Mouse (Mus musculus) liver, postnatal 0 days (tissue): ENCODE data around the gene Aldh3a2. TPM values are rescaled to one million over a fixed set of nuclear protein-coding genes. Genes with fewer than 3 reads are reported as not detected.

Experiments
- ATAC-seq: fragments of 200-750 bp; cut with Nextera tagmentation; 2 replicates; pipeline ENCODE4 v1.8.0; 2017; ENCODE audit warnings: mild to moderate bottlenecking, moderate library complexity
- DNase-seq: peaks from one replicate; pipeline ENCODE4 v3.0.0-alpha.2; 2016
- H3K27ac ChIP-seq: fragments of 300-500 bp; sonication (generic); 2 replicates; pipeline ENCODE4 v1.5.1; 2014; ENCODE audit warnings: antibody characterized with exemption, moderate library complexity, mild to moderate bottlenecking, low read depth
- H3K27me3 ChIP-seq: fragments of 300-500 bp; sonication (generic); 2 replicates; pipeline ENCODE4 v1.6.1; 2014; ENCODE audit warnings: low read length, control low read depth, mixed read lengths; ENCODE audit not compliant: insufficient read depth
- H3K36me3 ChIP-seq: fragments of 300-500 bp; sonication (generic); replicated peaks from 2 replicates; pipeline ENCODE4 v1.6.1; 2014; ENCODE audit warnings: mild to moderate bottlenecking, control low read depth, low read length, moderate library complexity, mixed read lengths; ENCODE audit not compliant: insufficient read depth
- H3K4me1 ChIP-seq: fragments of 300-500 bp; sonication (generic); 2 replicates; pipeline ENCODE4 v1.6.1; 2014; ENCODE audit warnings: antibody characterized with exemption, mild to moderate bottlenecking, control low read depth; ENCODE audit not compliant: insufficient read depth
- H3K4me2 ChIP-seq: fragments of 300-500 bp; sonication (generic); 2 replicates; pipeline ENCODE4 v1.6.1; 2014; ENCODE audit warnings: low read depth, mild to moderate bottlenecking, low read length, moderate library complexity, mixed read lengths
- H3K4me3 ChIP-seq: fragments of 300-500 bp; sonication (generic); 2 replicates; pipeline ENCODE4 v1.5.1; 2014; ENCODE audit warnings: low read depth, low read length
- H3K9ac ChIP-seq: fragments of 300-500 bp; sonication (generic); replicated peaks from 2 replicates; pipeline ENCODE4 v1.6.1; 2014; ENCODE audit warnings: mild to moderate bottlenecking, moderate library complexity
- H3K9me3 ChIP-seq: fragments of 300-500 bp; sonication (generic); 2 replicates; pipeline ENCODE4 v1.6.1; 2016; ENCODE audit warnings: mild to moderate bottlenecking, control low read depth, low read length, mixed read lengths
- CTCF ChIP-seq: sonication (generic); IDR thresholded peaks from 2 replicates; pipeline ENCODE4 v1.5.1; 2016; ENCODE audit warnings: antibody characterized with exemption, low read depth
- EP300 ChIP-seq: IDR thresholded peaks from 2 replicates; pipeline ENCODE4 v1.6.1; 2016; ENCODE audit warnings: antibody characterized with exemption, low read depth, mild to moderate bottlenecking
- WGBS: fragments of 180-500 bp; shearing (Covaris S2); extraction: QIAGEN DNeasy Blood & Tissue Kit; methylation state at CpG from one replicate; pipeline ENCODE4 v1.1.7; 2014; ENCODE audit not compliant: insufficient replicate concordance; 5-methylcytosine and 5-hydroxymethylcytosine counted together
- polyA plus RNA-seq: library from polyadenylated mRNA; unstranded; fragments of >200 nt; fragmentation: Nextera tagmentation; extraction: Ambion mirVana; gene quantifications from 2 replicates; pipeline ENCODE4 v1.2.1, GENCODE M21; 2015

Gene Aldh3a2
- polyA plus RNA-seq, 1 experiment from 2014 or later = 89.8 TPM

DNA sequence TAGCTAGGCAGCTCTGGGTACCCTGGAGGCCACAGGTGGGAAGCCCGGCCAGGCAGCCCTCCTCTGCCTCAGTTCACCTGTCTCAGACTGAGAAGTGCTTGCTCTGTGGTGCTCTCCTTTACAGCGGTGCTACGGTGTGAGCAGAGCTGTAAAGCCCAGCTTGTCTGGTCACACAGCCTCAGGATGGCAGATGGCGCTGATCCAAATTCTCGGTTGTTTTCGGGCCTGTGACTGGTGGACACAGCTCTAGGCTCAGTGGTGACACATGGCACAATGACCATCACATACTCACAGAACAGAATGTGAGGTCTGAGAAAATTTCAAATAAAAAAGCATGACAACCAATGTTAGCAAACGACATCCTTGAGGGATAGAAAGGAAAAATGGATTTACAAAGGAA lies 22.9 kb downstream of the Aldh3a2 start:
- Histone ChIP-seq H3K27ac (no peak overlapping the region), H3K9me3 (no peaks in the 10 kb centered on the region), H3K4me2 (no peak overlapping the region), H3K4me3 (no peak overlapping the region), H3K27me3 (no peaks in the 10 kb centered on the region), H3K9ac (no peak overlapping the region), H3K4me1 (no peaks in the 10 kb centered on the region), H3K36me3 (peaks cover 44% of the 10 kb centered on the region)
- no peak for DNase-seq
- TF ChIP-seq CTCF = no peak
- TF ChIP-seq EP300 = no peak
- no peak for ATAC-seq
- WGBS = 80% methylated on average over 7 of the region's 7 CpGs

GRCm38 (mm10) chr11:61236015-61236414 lies 31.2 kb downstream of the Aldh3a2 start:
- Histone ChIP-seq H3K27me3 (no peaks in the 10 kb centered on the region), H3K9me3 (no peaks in the 10 kb centered on the region), H3K4me2 (peak overlapping the region; percentile 59), H3K4me3 (peak overlapping the region; percentile 27), H3K4me1 (peaks cover 13% of the 10 kb centered on the region), H3K36me3 (no peaks in the 10 kb centered on the region), H3K27ac (peak overlapping the region; percentile 89), H3K9ac (peak overlapping the region; percentile 46)
- peak; percentile 88 for ATAC-seq
- 46% methylated on average over 3 of the region's 3 CpGs for WGBS
- DNase-seq = no peak
- no peak for TF ChIP-seq EP300
- no peak for TF ChIP-seq CTCF

DNA sequence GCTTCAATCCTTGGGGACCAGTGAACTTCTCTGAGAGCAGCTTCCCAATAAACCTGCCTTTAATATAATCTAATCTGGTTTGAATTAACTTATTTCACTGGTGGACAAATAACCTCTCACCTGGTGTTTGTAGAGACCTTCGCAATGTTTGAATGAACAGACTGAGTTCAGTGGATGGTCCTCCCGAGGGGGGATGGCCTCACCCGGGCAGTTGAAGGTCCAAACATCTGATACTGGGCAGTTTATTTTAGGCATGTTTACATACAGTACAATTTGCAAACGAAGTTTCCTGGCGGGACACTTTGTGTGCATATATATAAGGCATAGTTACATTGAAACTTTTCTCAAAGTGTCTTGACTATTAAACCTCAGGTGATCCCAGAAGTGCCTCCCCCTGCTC lies 33.1 kb downstream of the Aldh3a2 start:
- 42% methylated on average over 5 of the region's 5 CpGs for WGBS
- H3K27ac ChIP-seq = peak overlapping the region; percentile 89
- no peak overlapping the region; the same call in 1 of the 2 replicates for H3K4me3 ChIP-seq
- TF ChIP-seq CTCF (no peak), EP300 (no peak)
- ATAC-seq = peak; percentile 55
- H3K36me3 ChIP-seq = no peaks in the 10 kb centered on the region
- H3K9ac ChIP-seq = no peak overlapping the region
- peaks cover 13% of the 10 kb centered on the region for H3K4me1 ChIP-seq
- DNase-seq = no peak
- H3K4me2 ChIP-seq = peak overlapping the region; percentile 59
- no peaks in the 10 kb centered on the region for H3K27me3 ChIP-seq
- no peaks in the 10 kb centered on the region for H3K9me3 ChIP-seq

DNA sequence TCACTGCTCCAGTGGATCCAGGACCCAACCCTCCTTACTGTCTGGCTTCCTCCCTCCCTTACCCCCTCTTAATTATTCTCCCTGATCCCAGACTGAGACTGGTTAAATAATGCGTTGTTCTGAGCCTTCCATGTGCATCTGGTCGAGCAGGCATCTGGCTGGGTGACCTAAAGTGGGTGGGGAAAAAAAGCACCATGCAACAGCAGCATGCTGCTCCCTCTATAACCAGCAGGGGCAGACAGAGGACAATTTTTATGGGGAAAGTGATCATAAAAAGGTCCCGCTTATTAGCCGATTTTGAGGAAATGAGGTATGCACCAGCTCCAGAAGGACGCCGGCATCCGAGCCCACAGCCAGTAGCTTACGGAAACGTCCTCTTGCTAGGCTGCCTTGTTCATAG lies 35.9 kb downstream of the Aldh3a2 start:
- H3K4me3 ChIP-seq = no peak overlapping the region
- ATAC-seq = no peak
- peak; percentile 61 for DNase-seq
- peak overlapping the region; percentile 27; the same call in 1 of the 2 replicates for H3K4me2 ChIP-seq
- H3K27me3 ChIP-seq = no peaks in the 10 kb centered on the region
- 1% methylated on average over 9 of the region's 9 CpGs for WGBS
- 0 out of 2 replicates have a peak, but pooled peaks cover 3% of the 10 kb centered on the region for H3K4me1 ChIP-seq
- no peak overlapping the region for H3K9ac ChIP-seq
- TF ChIP-seq CTCF (peak; percentile 81), EP300 (no peak)
- H3K36me3 ChIP-seq = no peaks in the 10 kb centered on the region
- H3K27ac ChIP-seq = no peak overlapping the region
- no peaks in the 10 kb centered on the region for H3K9me3 ChIP-seq

- Histone ChIP-seq H3K4me1 (peaks cover 11% of the 10 kb centered on the region; the same call in 1 of the 2 replicates), H3K4me3 (no peak overlapping the region), H3K27ac (no peak overlapping the region), H3K9me3 (no peaks in the 10 kb centered on the region), H3K36me3 (no peaks in the 10 kb centered on the region), H3K4me2 (no peak overlapping the region), H3K9ac (no peak overlapping the region), H3K27me3 (no peaks in the 10 kb centered on the region)
- 67% methylated on average over 3 of the region's 3 CpGs for WGBS
- DNase-seq (no peak), ATAC-seq (no peak)
- no peak for TF ChIP-seq CTCF
These were observed 38.9 kb downstream of the Aldh3a2 start for GRCm38 (mm10) chr11:61228406-61228805.

GRCm38 (mm10) chr11:61227816-61228215 lies 39.4 kb downstream of the Aldh3a2 start:
- Histone ChIP-seq H3K4me3 (no peak overlapping the region), H3K27me3 (no peaks in the 10 kb centered on the region), H3K9me3 (no peaks in the 10 kb centered on the region), H3K9ac (no peak overlapping the region), H3K4me2 (no peak overlapping the region), H3K4me1 (peaks cover 9% of the 10 kb centered on the region; the same call in 1 of the 2 replicates), H3K36me3 (no peaks in the 10 kb centered on the region), H3K27ac (no peak overlapping the region)
- DNase-seq = no peak
- ATAC-seq = no peak
- 76% methylated on average over 8 of the region's 8 CpGs for WGBS
- no peak for TF ChIP-seq EP300

GRCm38 (mm10) chr11:61225941-61226412 lies 41.3 kb downstream of the Aldh3a2 start:
- no peak; the same call in 1 of the 2 replicates for ATAC-seq
- no peak for DNase-seq
- Histone ChIP-seq H3K4me1 (peaks cover 9% of the 10 kb centered on the region; the same call in 1 of the 2 replicates), H3K9ac (no peak overlapping the region), H3K4me2 (no peak overlapping the region), H3K36me3 (no peaks in the 10 kb centered on the region), H3K4me3 (no peak overlapping the region), H3K27ac (no peak overlapping the region), H3K27me3 (no peaks in the 10 kb centered on the region), H3K9me3 (no peaks in the 10 kb centered on the region)
- TF ChIP-seq EP300 (no peak), CTCF (no peak)
- 78% methylated on average over 6 of the region's 6 CpGs for WGBS
